Mouse (Mus musculus): Measurements from ENCODE around the gene Mmp8. TPM values are rescaled to one million over a fixed set of nuclear protein-coding genes. Genes with fewer than 3 reads are reported as not detected.

Gene Mmp8
- polyA plus RNA-seq, 1 experiment from 2014 or later = not detected

DNA sequence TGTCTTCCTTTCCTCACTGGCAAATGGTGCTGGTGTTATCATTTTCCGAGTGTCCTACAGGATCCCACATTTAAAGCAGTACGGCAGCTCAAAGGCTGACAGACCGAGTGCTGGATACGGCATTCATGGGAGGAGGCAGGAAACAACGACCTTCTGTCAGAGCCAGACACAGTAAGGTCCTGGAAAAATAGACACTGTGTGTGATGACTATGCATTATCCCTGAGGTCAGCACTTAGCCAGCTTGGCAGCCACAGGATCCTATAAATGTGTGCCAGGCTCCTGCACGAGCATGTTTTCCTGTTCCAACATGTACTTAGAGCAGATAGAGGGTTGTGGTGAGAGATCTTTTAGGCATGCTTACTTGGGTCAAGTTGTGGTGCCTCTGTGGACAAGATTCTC, 45.7 kb downstream of the Mmp8 start:
- no peak overlapping the region for H3K27ac ChIP-seq (replicated peaks)
- H3K4me1 ChIP-seq = no peaks in the 10 kb centered on the region
- DNase-seq (ENCODE audit: low spot score) = no peak
- H3K9me3 ChIP-seq (replicated peaks) = no peaks in the 10 kb centered on the region
- no peaks in the 10 kb centered on the region for H3K27me3 ChIP-seq (ENCODE audit: low read depth, poor library complexity, severe bottlenecking)
- no peak overlapping the region for H3K4me3 ChIP-seq
- WGBS = 87% methylated on average over 6 of the region's 6 CpGs
- no peaks in the 10 kb centered on the region for H3K36me3 ChIP-seq

- H3K4me1 ChIP-seq = no peaks in the 10 kb centered on the region
- H3K27ac ChIP-seq (replicated peaks) = no peak overlapping the region
- 88% methylated on average over 12 of the region's 12 CpGs for WGBS
- no peak for DNase-seq (ENCODE audit: low spot score)
- H3K4me3 ChIP-seq = no peak overlapping the region
- H3K9me3 ChIP-seq (replicated peaks) = no peaks in the 10 kb centered on the region
- no peaks in the 10 kb centered on the region for H3K27me3 ChIP-seq (ENCODE audit: low read depth, poor library complexity, severe bottlenecking)
- no peaks in the 10 kb centered on the region for H3K36me3 ChIP-seq
These were observed 47.4 kb downstream of the Mmp8 start for GRCm38 (mm10) chr9:7605638-7606037.

Other genes with a start within 250 kb of the Mmp8 start
- gene Mmp12, start 214.1 kb upstream of the Mmp8 start, polyA plus RNA-seq (2016; fragmentation: Nextera tagmentation; extraction: Ambion mirVana) = not detected in 2 replicates
- gene Mmp1b, start 170.4 kb upstream of the Mmp8 start, polyA plus RNA-seq (2016; fragmentation: Nextera tagmentation; extraction: Ambion mirVana) = not detected in 2 replicates
- gene Mmp3, start 112.6 kb upstream of the Mmp8 start, polyA plus RNA-seq (2016; fragmentation: Nextera tagmentation; extraction: Ambion mirVana) = not detected in 2 replicates
- gene Mmp10, start 56.1 kb upstream of the Mmp8 start, polyA plus RNA-seq (2016; fragmentation: Nextera tagmentation; extraction: Ambion mirVana) = not detected in 2 replicates
- not detected in 2 replicates for gene Mmp27, start 12.9 kb downstream of the Mmp8 start, polyA plus RNA-seq (2016; fragmentation: Nextera tagmentation; extraction: Ambion mirVana)
- not detected in 2 replicates for gene Mmp20, start 69.8 kb downstream of the Mmp8 start, polyA plus RNA-seq (2016; fragmentation: Nextera tagmentation; extraction: Ambion mirVana)
- gene Mmp7, start 133.6 kb downstream of the Mmp8 start, polyA plus RNA-seq (2016; fragmentation: Nextera tagmentation; extraction: Ambion mirVana) = not detected in 2 replicates
- 119 and 122 TPM in 2 replicates for gene Tmem123, start 205.6 kb downstream of the Mmp8 start, polyA plus RNA-seq (2016; fragmentation: Nextera tagmentation; extraction: Ambion mirVana)